Mouse (Mus musculus): ENCODE measurements at regions not wholly inside any gene's neighbourhood (a gene's known extent, or its start where the extent isn't known, plus 50 kb on each side); places are given as distances from the start of the nearest gene placed in this dataset.

DNA sequence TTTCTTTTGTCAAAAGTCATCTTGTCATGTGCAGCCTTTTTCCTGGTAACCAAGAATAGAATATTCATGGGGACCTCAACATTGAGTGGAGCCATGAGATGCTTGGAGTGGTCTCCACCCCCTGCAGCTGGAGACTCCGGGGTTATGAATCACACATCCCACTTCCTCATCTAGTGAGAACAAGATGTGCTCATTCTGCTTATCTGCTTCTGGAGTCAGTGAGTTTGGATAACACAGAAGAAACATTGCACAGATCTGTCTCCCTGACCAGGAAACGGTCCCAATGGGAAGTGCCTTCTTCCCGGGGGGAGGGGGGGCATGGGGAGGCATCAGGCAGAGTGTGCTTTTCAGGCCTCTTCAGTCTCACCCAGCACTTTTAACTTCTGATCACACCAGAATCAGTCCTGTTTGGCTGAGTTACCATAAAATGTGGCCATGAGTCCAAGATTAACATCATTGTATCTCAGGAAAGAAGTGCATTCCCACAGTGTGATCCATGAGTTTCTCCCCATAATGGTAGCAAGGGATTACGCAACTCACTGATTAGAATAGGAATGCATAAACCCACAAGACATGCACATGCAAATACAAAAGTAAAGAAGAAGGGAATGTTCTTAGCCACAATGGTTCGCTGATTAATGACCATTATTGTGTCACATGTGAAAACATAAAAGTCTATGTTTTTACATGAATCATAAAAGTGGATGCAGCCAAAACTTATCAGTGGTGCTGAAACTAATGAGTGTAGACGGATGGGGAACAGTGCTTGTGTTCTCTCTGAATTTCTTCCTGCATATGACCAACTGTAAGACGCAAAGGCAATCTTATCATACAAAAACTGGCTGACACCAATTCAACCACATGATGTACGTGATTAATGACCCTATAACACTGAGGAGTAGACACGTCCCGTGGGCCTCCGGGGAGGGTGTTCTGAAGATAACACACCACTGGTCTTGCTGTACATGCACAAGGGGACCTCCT is 393.8 kb upstream of the Mmadhc start:
- DNase-seq = peak; percentile 8

DNA sequence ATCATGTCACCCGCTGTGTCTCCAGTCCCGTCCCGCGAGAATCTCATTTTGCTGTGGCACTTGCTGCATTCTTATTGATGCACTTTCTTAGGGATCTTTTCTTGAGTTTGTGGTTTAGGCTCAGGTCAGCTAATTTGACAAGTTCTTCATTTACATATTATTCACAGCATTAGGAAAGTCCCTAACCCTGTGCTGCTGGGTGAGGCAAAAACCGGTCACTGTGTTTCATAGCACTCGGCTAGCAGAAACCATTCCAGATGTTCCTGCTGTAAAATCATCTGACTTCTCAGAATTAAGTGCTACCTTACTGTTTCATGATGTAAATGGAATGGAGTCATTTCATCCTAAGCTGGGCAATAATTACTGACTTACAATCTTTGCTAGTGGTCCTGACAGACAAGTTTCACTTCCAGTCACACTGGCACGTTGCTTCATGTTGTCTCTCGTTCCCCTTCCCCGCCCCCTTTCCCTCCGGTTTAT is 391.1 kb upstream of the Mmadhc start:
- no peak for DNase-seq

DNA sequence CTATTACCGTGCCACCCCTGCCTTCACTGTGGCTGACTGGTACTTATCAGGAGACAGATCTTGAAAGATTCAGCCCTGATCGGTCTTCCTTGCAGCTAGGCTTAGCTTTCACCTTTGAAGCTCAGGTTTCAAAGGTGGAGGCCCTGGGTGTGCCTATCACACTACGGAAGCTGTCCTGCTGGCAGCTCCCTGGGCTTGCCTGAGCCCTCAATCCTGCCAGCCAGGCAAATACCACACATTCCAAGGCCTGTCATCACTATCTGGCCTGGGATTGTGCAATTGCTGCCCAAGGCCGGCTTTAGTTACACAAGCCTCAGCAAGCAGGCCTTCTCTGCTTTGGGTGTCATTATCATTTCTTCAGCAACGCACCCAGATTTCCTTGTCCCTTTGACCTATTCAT is 390.6 kb upstream of the Mmadhc start:
- peak; percentile 33 for DNase-seq

DNA sequence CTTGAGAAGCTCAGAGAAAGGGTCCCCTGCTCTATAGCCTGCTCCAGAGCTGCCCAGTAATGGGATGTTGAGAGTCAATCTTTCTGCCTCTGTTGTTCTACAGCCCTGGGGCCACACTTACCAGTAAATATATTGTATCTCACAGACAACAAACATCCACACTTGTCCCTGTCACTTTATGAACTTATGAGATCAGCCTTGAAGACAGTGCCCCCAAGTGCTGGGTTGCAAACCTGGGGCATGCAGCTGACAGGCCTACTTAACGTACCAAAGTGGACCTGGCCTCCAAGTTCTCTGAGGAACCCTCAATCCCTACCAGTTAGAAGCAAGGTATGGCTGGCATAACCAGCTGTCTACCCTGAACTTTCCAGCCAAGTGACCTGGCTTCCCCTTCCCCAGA is 380.9 kb upstream of the Mmadhc start:
- no peak for DNase-seq

DNA sequence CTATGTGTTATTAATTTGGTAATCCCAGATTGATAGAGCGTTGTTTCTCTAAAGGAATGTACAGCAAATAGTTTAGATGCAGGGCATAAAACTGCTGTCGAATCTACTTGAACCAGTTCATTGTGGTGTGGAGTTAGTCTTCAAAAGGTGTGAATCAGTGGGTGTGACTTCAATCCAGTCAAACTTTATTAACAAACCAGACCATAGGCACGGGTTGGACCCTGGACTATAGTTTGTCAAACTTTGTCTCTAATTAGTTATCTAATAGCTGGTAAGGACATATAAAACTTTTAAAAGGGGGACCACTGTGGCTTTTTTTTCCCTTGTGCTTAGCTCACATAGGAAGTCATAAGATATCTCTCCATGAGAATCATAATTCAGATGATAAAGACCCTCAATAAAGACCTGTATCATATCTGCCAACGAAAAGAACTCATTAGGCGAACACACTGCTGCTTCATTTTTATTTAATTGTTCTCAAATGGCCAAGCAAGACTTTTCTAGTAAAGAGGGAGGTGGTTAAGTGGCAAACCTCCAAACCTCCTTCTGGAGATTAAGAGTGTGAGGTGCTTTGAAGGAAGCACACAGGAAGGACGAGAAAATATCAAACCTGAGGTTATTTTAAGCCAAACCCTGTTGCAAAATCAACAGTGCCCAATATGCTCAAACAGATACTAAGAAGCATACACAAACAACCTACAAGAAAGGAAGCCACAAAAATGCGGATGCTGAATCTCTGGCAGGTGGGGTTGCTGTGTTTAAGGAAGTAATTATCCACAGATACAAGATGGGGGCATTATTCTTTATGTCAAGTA is 379.3 kb upstream of the Mmadhc start:
- DNase-seq = no peak

DNA sequence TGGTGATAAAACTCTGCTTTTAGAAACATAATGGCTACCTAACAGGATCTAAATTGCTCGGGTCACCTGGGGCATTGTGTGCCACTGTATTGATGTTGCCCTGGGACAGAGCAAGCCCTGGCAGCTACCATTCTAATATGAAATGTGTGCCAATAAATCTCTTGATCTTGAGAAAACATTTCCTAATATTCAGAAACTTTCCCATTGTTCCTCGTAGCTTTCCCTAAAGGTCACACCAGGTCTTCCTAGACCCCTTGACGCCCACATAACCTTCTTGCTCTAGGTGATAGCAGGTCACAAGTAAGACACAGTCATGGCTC is 378.2 kb upstream of the Mmadhc start:
- DNase-seq = no peak

DNA sequence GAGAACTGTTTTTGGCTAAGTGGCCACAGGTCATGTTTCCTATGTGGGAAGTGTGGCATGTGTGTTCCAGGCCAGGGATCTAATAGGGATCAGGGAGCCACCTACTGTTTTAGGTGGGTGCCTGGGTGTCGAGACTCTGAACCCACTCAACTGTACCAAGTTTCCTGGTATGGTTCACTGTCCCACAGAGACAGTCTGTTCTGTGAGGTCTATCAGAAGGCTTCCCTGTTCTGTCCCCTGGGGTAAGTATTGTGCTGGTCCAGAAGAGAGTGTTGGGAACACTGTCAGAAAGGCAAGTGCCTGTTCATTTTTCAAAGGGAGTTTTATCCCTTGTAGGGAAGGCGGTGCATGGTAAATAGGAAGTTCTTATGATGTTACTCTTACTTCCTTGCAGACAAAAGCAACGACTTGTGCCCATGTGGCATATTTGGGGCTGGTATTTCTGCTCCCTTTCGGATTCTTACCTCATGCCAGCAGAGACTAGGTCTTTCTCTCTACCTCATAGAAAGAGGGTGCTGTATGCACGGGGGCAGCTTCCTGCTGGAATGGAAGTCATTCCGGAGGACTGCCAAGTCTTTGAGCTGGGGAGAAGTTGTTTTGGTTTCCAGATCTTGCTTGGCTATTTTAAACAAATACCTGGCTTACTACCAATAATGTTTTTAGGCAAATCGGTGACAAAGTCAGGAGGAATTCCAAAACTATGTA is 377.7 kb upstream of the Mmadhc start:
- peak; percentile 20 for DNase-seq

DNA sequence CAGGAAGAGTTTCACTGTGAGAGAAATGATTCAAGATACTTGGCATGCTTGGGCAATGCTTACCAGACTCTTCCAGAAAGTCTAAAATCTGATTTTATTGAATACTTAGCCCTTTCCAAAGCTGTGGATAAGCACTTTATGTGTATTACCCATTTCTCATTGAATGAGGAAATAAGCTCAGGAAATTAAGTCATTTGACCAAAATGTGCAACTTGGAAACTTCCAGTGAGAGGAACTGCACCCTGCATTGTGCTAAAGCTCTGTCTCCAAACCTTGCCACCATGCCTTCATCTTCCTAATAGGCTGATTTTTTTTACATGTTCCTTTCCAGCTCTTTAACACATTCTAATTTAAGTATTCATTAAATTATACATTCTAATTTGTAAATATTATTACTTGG is 372.7 kb upstream of the Mmadhc start:
- DNase-seq = no peak

DNA sequence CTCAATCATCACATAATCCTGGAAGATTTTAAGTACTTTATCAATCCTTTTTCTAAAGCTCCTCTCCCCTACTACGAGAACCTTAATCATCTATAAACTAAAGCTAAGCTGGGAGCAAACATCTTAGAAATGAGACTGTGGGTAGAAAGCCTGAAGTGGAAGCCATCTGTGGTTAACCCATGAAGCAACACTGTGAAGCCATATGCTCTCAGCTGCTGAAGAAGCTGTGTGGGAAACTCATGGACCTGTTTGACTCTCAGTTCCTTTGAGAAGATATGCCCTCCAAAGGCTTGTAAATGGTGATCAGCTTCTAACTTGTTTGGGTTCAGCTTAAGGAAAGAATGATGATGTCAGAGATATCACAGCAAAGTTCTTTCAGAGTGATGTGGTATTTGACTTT is 372.2 kb upstream of the Mmadhc start:
- no peak for DNase-seq

DNA sequence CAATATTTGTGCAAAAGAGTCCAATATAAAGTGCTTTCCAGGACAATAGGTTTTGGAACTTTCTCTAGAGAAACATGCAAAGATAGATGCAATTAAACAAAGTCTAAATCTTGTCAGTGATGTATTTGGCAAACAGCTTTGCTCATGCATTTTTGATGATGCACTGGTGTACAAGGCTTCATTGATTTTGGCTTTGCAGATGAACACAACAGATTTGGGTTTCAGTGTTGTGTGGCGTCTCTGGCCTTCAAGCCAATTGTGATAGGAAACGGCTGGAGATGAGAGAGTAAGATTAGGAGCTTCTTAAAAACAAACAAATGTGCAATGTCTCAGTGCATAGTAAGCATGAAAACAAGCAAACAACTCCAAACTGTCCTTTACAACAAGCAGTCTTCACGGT is 370.6 kb upstream of the Mmadhc start:
- no peak for DNase-seq

GRCm38 (mm10) chr2:50662504-50662903 is 365.9 kb upstream of the Mmadhc start:
- no peak for DNase-seq

DNA sequence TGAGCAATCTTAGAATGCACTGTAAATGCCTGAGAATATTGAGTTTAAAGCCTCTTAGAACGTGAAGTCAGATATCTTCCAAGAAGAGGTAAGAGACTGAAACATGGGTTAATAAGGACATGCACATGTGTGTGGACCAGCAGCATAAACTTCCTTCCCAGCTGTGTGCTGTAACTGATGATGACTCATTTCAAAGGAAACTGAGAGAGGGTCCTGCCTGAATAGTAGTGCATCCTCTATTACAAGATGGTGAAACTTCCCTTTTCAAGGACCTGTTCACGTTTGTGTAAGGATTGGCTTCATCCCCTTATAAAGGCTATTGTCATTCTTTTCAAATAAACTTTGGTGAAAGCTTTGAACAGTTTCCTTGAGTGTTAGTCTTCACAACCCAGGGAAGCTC is 363.4 kb upstream of the Mmadhc start:
- no peak for DNase-seq

DNA sequence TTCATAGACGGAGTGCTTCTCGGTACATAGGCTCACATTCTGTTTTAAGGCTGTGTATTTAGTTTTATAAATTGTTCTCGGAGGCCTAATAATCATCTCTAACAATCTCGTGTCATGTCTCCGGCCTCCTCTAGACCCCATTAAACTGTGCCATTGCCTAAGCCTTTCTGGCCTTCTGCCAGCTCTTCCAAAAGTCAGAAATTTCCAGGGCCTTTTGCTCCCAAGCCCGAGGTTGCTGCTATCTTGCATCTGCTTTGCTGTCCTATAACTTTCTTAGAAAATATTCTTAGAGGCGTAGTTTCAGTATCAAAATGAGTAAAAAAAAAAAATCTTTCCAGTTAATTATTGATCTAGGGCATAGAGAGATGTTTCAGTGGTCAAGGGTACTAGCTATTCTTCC is 361.2 kb upstream of the Mmadhc start:
- DNase-seq = no peak

DNA sequence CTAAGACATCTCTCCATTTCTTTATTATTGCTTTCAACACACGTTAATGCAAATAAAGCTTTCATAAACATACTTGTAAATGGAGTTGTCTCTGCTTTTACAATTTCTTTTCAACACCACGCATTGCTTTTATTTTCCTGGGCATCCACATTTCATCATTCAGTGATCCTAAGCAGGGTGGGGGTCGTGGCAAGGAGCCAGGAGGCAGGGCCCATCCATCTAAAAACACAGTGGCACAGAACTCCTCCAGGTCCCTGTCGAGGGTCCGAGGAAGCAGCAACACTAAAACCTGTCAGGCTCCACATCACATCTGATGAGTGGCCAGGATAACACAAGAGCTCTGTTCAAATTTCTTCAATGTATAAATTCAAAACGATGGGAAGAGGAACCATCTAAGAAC is 359.8 kb upstream of the Mmadhc start:
- DNase-seq = no peak

GRCm38 (mm10) chr2:50654953-50655324 is 358.3 kb upstream of the Mmadhc start:
- DNase-seq = peak; percentile 9

DNA sequence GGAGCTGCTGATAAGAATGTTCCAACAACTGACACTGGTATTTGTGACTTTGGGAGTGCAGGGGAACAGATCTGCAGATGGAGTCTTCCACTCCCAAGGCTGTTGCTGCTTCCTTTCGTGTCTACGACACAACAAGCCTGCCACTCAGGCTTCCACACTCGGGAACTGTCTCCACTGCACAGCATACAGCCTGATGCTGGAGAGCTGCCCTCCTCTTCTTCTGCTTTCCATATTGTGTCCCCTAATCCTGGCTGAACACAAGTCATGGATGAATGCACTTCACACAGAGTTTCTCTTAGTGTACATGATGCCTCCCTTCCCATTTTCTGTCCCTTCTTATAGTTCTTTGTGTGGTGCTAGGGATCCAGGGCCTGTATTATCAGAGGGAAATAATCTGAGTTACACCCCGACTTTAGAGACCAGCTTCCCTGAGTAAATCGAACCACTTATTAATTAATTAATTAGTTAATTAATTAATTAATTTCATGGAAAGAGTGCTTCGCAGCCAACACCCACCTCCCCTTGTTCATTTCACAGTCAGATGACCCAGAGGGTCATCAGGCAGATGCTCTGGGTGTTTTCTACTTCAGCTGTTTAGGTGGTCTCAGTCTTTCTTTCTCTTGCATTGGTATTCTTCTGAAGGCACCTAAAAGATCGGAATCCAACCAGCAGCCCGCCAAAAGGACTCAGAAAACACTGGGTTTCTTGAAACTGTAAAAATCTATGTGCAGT is 357.8 kb upstream of the Mmadhc start:
- no peak for DNase-seq

- no peak for DNase-seq
These were observed 356.6 kb upstream of the Mmadhc start for GRCm38 (mm10) chr2:50653121-50653615.

GRCm38 (mm10) chr2:50649656-50650055 is 353.1 kb upstream of the Mmadhc start:
- no peak for DNase-seq

DNA sequence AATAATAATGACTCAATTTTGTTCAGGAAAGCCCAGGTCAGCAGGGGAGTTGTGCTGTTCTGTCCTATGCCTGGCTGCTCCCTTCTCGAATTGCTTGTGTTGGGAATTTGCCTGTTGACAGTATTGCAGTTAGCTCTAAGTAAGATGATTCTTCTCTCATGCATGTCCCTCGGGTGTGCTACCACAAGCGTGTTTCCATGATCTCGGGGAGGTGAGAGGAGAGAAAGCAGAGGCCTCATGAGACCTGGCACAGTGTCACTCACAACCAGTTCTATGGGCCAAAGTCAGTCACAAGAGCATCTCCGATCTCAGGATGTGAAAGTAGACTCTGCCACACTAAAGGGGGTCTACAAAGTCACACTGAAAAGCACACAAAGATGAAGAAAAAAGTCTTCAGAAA is 346.6 kb upstream of the Mmadhc start:
- DNase-seq = no peak

- DNase-seq = no peak
These were observed 345.6 kb upstream of the Mmadhc start for GRCm38 (mm10) chr2:50642198-50642597.

GRCm38 (mm10) chr2:50635896-50636295 is 339.3 kb upstream of the Mmadhc start:
- DNase-seq = no peak

- no peak for DNase-seq
These were observed 335.2 kb upstream of the Mmadhc start for GRCm38 (mm10) chr2:50631786-50632185.

Data from heart, postnatal 4 days (tissue).